Mouse (Mus musculus) skeletal muscle tissue, adult 2 months (tissue): ENCODE data around the gene Alkbh7.

Experiments
- DNase-seq: peaks from one replicate; pipeline ENCODE4 v3.0.0-alpha.2; 2012; ENCODE audit warnings: low read depth, low spot score

The Alkbh7 gene

GRCm38 (mm10) chr17:56997029-56997667 is at the start of gene Alkbh7:
TSS of gene Alkbh7 (plus strand) at chr17:56997339.
- DNase-seq, result peak; percentile 98

GRCm38 (mm10) chr17:56950915-56951314 is 46.2 kb upstream of the Alkbh7 start:
- DNase-seq, result peak; percentile 44

DNA sequence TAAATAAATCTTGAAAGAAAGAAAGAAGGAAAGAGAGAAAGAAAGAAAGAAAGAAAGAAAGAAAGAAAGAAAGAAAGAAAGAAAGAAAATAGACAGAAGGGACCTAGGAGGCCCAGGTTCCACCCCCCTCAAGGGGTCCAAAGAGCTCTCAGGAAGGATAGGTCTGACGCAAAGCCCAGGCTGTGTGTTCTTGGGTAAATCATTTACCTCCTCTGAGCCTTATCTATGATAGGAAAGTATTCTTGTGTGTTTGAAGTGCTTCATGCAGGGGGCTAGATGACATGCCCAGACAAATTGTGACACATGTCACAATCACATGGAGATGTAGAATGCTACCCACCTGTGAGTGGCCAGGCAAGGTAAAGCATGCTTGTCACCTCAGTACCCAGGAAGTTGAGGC is 44.5 kb upstream of the Alkbh7 start:
- no peak for DNase-seq

GRCm38 (mm10) chr17:56954871-56955270 is 42.3 kb upstream of the Alkbh7 start:
- no peak for DNase-seq

- DNase-seq, result peak; percentile 7
Observed at GRCm38 (mm10) chr17:56957763-56958429, 39.2 kb upstream of the Alkbh7 start.

DNA sequence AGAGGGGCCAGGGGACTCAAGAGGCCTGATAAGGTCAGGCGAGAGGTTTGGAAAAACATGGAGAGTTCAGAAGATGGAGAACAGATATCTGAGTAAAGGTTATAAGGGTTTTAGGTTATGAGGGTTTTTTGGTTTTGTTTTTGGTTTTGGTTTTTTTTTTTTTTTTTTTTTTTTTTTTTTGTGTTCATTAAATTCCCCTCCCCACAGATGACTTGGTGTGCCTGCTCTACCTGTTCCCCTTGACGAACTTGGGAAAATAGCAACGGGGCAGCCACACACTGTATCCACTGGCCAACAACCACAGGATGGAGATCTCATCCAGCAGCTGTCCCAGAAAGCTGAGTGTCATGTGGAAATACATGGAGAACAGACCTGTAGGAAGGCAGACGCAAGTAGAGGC is 38.5 kb upstream of the Alkbh7 start:
- no peak for DNase-seq

- no peak for DNase-seq
Observed at GRCm38 (mm10) chr17:56961880-56962279, 35.3 kb upstream of the Alkbh7 start.

DNA sequence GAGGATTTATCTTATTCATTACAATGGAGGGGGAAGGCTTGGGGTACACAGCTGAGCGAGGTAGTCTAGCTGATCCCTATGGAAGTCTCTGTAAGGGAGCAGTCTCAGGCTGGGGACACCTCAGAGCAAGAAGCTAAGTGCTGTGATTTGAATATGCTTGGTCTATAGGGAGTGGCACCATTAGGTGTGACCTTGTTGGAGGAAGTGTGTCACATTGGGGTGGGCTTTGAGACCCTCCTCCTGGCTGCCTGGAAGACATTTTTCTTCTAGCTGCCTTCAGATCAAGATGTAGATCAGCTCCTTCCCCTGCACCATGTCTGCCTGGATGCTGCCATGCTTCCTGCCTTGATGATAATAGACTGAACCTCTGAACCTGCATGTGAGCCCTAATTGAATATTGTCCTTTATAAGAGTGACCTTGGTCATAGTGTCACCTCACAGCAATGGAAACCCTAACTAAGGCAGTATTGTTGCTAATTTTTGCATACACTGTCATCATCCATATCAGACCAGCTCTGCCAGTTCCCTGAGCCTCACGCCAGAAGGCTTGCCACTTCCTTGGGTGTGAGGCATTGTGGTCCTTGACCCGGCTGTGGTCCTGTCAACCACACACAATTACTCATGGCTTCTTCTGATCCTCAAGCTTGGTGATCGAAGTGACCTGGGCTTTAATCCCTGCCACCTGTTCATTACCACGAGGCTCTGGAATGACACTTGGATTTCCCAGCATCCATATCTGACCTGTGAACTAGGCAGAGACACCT is 34.3 kb upstream of the Alkbh7 start:
- DNase-seq, result no peak

DNA sequence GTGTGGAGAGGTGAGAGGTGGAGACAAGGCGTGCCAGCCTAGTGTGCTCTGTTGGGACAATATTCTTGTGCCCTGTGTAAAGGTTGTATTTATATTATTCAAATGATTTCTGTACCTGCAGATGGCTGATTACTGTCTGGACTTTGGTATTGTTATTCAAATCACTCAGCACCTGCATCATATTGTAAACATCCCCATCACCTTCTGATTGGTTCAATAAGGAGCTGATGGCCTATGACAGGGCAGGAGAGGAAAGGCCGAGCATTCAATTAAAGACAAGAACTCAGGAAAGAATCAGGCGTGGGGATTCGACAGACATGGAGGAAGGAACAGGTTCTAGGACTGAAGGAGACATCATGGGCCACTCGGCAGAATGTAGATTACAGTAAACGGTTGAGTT is 33.5 kb upstream of the Alkbh7 start:
- DNase-seq, result no peak

- no peak for DNase-seq
Observed at GRCm38 (mm10) chr17:56969321-56969720, 27.8 kb upstream of the Alkbh7 start.

DNA sequence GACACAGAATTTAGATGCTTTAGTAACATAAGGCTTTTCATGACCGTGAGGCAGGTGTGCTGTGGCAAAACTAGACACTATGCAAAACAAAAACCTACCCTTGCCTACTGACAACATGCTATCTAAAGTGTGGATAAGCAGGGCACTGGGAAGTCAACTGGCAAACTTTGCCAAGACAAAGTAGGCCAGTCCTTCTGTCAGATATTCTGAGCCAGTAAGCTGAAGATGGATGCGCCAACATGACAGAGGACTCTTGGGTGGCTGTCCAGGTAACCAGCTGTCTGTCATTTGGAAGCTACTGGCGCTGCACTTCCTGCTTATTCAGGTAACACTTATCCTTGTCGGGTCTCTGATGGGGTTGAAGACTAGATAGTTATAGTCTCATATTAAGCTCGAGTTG is 27.1 kb upstream of the Alkbh7 start:
- DNase-seq, result no peak

DNA sequence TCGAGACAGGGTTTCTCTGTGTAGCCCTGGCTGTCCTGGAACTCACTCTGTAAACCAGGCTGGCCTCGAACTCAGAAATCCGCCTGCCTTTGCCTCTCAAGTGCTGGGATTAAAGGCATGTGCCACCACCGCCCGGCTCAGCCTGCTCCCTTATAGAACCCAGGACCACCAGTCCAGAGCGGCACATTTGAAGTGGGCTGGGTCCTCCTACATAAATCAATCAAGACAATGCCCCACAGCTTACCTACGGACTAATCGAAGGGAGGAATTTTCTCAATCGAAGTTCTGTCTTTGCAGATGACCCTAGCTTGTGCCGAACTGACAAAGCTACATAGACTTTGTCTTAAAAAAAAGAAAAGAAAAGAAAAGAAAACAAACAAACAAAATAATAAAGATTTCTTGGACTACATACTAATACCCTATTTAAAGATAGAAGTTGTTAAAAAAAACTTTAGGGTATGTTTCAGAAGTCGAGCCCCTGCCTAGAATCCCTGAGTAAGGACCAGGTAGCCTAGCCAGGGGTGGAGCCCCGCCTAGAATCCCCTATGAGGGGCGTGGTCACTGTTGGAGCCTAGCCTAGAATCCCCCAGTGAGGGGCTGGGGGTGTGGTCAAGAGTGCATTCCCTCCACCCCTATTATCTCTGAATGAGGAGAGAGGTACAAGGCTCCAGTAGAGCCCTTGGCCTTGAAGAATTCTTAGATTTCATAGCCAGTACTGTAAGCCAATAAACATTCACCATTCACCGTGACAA is 23.0 kb upstream of the Alkbh7 start:
- DNase-seq, result no peak

DNA sequence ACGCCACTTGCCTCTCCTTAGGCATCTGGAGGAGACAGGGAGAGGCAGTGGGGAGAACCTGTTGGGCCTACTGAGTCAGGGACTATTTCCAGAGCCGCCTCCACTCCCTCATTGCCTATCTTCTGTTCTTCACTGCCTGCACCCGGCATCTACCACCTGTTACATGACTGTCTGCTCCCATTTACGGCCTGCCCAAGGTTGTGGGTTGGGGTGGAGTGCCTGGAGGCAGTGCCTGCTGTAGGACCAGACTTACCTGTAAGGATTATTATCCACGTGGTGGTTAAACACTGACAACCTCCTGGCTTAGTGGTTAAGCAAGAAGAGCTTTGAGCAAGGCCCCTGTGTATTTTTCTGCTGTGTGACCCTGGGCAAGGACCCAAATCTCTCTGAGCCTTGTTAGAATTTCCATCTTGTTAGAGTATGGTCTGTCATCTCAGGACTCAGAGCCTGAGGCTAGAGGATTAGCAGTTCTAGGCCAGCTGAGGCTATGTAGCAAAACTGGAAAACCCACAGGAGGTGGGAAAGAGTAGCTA is 22.4 kb upstream of the Alkbh7 start:
- DNase-seq, result no peak

- no peak for DNase-seq
Observed at GRCm38 (mm10) chr17:56975391-56975790, 21.7 kb upstream of the Alkbh7 start.

DNA sequence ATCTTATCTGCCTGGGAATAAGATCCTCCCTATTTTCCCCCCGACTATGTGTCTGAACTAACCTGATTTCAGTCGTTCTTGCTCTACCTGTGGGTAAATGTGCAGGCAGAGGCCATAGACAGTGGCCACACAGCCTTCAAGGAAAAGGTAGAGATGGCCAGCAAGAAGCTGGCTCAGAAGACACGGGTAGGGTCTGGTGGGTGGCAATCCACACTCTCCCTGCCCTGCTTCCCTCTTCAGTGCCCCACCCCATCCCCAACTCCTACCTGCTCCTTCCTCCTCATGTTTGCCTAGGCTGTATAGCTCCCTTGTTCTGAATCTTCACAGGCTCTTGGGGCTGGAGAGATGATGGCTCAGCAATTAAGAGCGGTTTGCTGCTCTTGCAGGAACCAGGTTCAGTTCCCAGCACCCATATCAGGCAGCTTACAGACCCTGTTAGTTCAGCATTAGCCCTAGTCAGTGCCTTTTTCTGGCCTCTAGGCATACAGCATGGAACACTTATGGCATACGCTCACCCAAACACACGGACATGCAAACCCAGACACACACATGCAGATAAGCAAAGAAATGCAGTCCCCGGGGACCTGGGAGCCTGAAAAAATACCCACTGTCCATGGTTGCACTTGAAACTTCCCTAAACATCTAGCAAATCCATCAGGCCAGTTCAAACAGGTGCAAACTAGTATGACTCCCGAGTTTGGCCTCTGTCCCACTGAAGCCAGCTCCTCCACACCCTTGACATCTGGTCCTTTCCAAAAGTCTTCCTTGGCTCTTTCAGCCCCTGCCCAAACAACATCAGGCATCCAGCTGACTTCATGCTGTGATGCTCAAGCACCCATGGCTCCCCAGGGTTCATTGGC is 20.4 kb upstream of the Alkbh7 start:
- DNase-seq, result no peak

DNA sequence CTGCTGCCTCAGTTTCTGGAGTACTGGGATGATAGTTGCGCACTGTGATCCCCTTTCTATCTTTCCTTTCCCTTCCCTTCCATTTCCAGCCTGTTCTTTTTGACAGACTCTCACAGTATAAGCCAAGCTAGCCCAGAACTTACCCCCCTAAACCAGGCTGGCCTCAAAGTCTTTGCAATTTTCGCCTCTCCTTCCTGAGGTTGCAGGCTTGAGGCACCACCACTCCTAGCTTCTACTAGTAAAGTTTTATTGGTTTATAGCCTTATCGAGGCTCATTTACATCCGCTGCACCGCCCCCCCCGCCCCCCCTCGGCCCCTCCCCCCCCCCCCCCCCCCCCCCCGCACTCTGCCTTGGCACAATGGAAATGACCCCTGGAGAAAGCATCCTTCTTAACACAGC is 17.6 kb upstream of the Alkbh7 start:
- DNase-seq, result no peak

DNA sequence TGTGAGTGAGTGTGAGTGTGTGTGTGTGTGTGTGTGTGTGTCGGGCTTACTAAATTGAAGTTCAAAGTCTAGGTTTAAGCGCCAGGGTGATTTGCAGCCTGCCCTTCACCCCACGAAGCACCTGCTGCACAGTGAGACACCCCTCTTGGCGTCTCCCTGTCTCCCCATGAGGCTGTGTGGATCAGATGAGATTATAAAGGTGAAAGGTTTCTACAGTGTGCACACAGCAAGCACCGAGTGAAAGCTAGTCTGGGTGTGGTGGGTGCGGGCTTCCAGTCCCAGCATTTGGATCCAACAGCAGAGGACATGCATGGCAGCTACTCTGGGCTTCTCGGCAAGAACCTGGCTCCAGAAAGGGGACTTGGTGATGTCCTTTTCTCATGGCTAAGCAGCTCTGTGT is 16.1 kb upstream of the Alkbh7 start:
- no peak for DNase-seq

DNA sequence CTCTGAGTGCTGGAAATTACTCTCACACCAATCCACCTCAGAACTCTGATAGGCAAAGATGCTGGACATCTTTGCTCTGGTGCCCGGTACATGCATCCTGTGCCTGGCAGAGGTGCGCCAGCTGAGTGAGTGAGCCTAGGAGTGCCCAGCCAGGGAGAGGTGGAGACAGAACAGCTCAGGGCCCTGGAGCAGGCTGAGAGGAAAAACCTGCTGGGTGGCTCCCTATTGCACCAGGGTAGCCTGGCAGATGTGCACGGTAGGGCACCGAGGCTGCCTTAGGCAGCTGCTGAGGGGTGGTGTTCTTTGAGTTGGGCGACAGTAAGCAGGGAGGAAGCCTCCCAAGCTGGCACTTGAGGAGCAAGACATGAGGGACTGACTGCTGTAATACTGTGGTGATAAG is 15.1 kb upstream of the Alkbh7 start, which contains the start of gene Acer1:
Acer1 (minus strand) TSS at position 114 of the 400 bp plus-strand sequence.
- DNase-seq, result no peak

- no peak for DNase-seq
Observed at GRCm38 (mm10) chr17:56984886-56985285, 12.3 kb upstream of the Alkbh7 start.

GRCm38 (mm10) chr17:56985656-56986055 is 11.5 kb upstream of the Alkbh7 start:
- DNase-seq, result no peak
